Mouse (Mus musculus): ENCODE measurements at regions not wholly inside any gene's neighbourhood (a gene's known extent, or its start where the extent isn't known, plus 50 kb on each side); places are given as distances from the start of the nearest gene placed in this dataset.
"Not testable (repeated sequence)": the region's sequence is repeated elsewhere in the genome, so short reads cannot be mapped to it uniquely, and the experiment has no call there.

GRCm38 (mm10) chrX:94785983-94786382 is 61.6 kb downstream of the Zxdb start:
- DNase-seq: no peak

- no peak for DNase-seq
Measured at GRCm38 (mm10) chrX:94788331-94788920, 64.1 kb downstream of the Zxdb start.

GRCm38 (mm10) chrX:94796845-94797244 is 72.5 kb downstream of the Zxdb start:
- DNase-seq: not testable (repeated sequence)

- DNase-seq: not testable (repeated sequence)
Measured at GRCm38 (mm10) chrX:94797348-94798182, 73.2 kb downstream of the Zxdb start.

GRCm38 (mm10) chrX:94798183-94798619 is 73.8 kb downstream of the Zxdb start:
- DNase-seq: not testable (repeated sequence)

GRCm38 (mm10) chrX:94812760-94813159 is 88.4 kb downstream of the Zxdb start:
- not testable (repeated sequence) for DNase-seq

GRCm38 (mm10) chrX:94827524-94827923 is 103.2 kb downstream of the Zxdb start:
- not testable (repeated sequence) for DNase-seq

GRCm38 (mm10) chrX:94844110-94844779 is 119.9 kb downstream of the Zxdb start:
- DNase-seq: peak in 1 of 2 experiments; percentile 3

- DNase-seq: not testable (repeated sequence)
Measured at GRCm38 (mm10) chrX:94849549-94849948, 125.2 kb downstream of the Zxdb start.

GRCm38 (mm10) chrX:94857501-94857900 is 133.1 kb downstream of the Zxdb start:
- DNase-seq: no peak

- no peak for DNase-seq
Measured at GRCm38 (mm10) chrX:94857954-94858353, 133.6 kb downstream of the Zxdb start.

- no peak for DNase-seq
Measured at GRCm38 (mm10) chrX:94863123-94863522, 138.8 kb downstream of the Zxdb start.

GRCm38 (mm10) chrX:94865531-94866502 is 141.4 kb downstream of the Zxdb start:
- DNase-seq: peak; percentile 89 to 93

GRCm38 (mm10) chrX:94883547-94883946 is 142.9 kb downstream of the Spin4 start:
- peak in 1 of 2 experiments; percentile 14 for DNase-seq

Data from B cell, adult 2 months (primary cell).